Mouse (Mus musculus) activated CD4-positive, CD25-positive, alpha-beta regulatory T cell, adult 4 months (primary cell): ENCODE results near the gene Gtf2a2. TPM values are rescaled to one million over a fixed set of nuclear protein-coding genes. Genes with fewer than 3 reads are reported as not detected.

Source experiments
- ATAC-seq: one replicate; pipeline ENCODE4 v1.8.0; 2017
- polyA plus RNA-seq, 2 experiments: library from polyadenylated mRNA; unstranded; fragments of 100-300 nt; shearing (Covaris generic); gene quantifications; one replicate each; pipeline ENCODE4 v1.2.1; 2017

The Gtf2a2 gene
- polyA plus RNA-seq, result 100 to 1,000 TPM; 152 to 189 TPM

GRCm38 (mm10) chr9:70012408-70012901, at the start of gene Gtf2a2:
Gene Gtf2a2, plus strand, starts transcription at chr9:70012550.
- ATAC-seq, result peak; percentile 76

- ATAC-seq, result no peak
These were observed 48.0 kb upstream of the Gtf2a2 start for GRCm38 (mm10) chr9:69964370-69964769.

GRCm38 (mm10) chr9:69985526-69985925, 26.8 kb upstream of the Gtf2a2 start:
- no peak for ATAC-seq

- no peak for ATAC-seq
These were observed 26.3 kb upstream of the Gtf2a2 start for GRCm38 (mm10) chr9:69986063-69986462.

GRCm38 (mm10) chr9:69986571-69986970, 25.8 kb upstream of the Gtf2a2 start:
- no peak for ATAC-seq

GRCm38 (mm10) chr9:69987579-69987978, 24.8 kb upstream of the Gtf2a2 start:
- ATAC-seq, result peak; percentile 53

- no peak for ATAC-seq
These were observed 23.5 kb upstream of the Gtf2a2 start for GRCm38 (mm10) chr9:69988706-69989302.

- ATAC-seq, result peak; percentile 74
These were observed 22.8 kb upstream of the Gtf2a2 start, which contains the start of gene Bnip2 for GRCm38 (mm10) chr9:69989303-69990121. Gene Bnip2, plus strand, starts transcription at chr9:69989466.

- ATAC-seq, result no peak
These were observed 22.0 kb upstream of the Gtf2a2 start for GRCm38 (mm10) chr9:69990346-69990745.

GRCm38 (mm10) chr9:69992841-69993277, 19.5 kb upstream of the Gtf2a2 start:
- no peak for ATAC-seq

- ATAC-seq, result no peak
These were observed 18.9 kb upstream of the Gtf2a2 start for GRCm38 (mm10) chr9:69993479-69993878.

- no peak for ATAC-seq
These were observed 17.8 kb upstream of the Gtf2a2 start for GRCm38 (mm10) chr9:69994547-69994946.

GRCm38 (mm10) chr9:69999318-69999717, 13.0 kb upstream of the Gtf2a2 start:
- ATAC-seq, result no peak

GRCm38 (mm10) chr9:70003516-70003915, 8.8 kb upstream of the Gtf2a2 start:
- no peak for ATAC-seq

GRCm38 (mm10) chr9:70006984-70007383, 5.4 kb upstream of the Gtf2a2 start:
- ATAC-seq, result no peak

GRCm38 (mm10) chr9:70007506-70008248, 4.7 kb upstream of the Gtf2a2 start:
- ATAC-seq, result no peak

- ATAC-seq, result no peak
These were observed 2.5 kb upstream of the Gtf2a2 start for GRCm38 (mm10) chr9:70009754-70010304.

- ATAC-seq, result no peak
These were observed 1.4 kb upstream of the Gtf2a2 start for GRCm38 (mm10) chr9:70010781-70011473.

- no peak for ATAC-seq
These were observed 578 bp upstream of the Gtf2a2 start for GRCm38 (mm10) chr9:70011537-70012407.

- ATAC-seq, result no peak
These were observed 3.3 kb downstream of the Gtf2a2 start for GRCm38 (mm10) chr9:70015632-70016031.

GRCm38 (mm10) chr9:70018879-70019278, 6.5 kb downstream of the Gtf2a2 start:
- peak; percentile 57 for ATAC-seq
